Mouse (Mus musculus) cerebellum, adult 11 months (tissue): Measurements from ENCODE around the gene Gm20388.

Source experiments
- DNase-seq: peaks from one replicate; pipeline ENCODE4 v3.0.0; 2022

Gene Gm20388

DNA sequence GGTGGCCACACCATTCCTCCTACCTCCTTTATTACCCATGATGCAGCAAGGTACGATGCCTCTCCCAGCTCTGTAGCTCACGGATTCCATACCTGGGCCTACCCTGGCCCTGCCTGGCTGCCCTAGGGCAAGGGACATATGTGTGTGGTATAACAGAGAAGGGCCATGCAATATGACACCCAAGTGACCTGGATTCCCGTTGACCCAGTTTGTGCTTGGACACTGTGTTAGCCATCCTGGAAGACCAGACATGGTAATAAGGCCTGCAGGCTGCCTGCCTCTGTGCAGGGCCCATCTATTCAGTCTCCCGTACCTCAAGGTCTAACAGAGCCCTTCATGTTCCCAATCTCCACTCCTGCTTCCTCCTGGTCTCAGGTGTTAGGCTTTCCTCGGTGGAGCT, 517.9 kb downstream of the Gm20388 start:
- DNase-seq: no peak

DNA sequence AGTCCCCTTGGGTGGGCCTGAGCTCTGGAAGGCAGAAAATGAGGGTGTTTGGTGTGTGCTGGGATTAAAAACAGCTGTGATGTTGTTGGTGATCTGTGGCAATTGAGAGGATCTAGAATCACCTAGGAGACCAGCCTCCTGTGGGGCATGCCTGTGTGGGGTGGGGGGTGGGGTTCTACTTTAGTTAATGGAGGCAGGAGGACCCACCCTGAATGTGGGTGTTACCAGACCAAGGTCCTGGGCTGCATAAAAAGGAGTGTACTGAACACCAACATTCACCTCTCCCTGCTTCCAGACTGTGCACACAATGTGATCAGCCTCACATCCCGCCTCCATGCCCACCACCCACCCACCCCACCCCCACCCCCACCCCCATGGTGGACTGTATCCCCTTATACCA, 518.5 kb downstream of the Gm20388 start:
- DNase-seq: no peak

DNA sequence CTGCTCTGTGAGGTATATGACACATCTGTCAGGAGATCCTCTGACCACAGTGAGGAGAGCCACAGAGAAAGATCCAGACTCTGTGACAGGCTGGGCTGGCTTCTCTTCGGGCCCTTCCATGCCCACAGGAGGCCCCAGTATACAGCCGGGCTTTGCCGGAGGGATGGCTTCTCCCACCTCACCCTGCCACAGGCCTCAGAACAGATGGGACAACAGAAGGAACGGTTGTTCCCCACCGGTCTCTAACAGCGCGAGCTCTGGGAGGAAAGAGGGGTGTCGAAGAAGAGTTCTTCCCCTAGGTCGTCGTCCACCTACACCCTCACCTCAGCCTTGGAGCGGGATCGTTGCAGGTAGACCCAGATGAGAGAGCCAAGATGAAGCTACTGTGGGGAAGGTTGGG, 520.4 kb downstream of the Gm20388 start:
- no peak for DNase-seq

DNA sequence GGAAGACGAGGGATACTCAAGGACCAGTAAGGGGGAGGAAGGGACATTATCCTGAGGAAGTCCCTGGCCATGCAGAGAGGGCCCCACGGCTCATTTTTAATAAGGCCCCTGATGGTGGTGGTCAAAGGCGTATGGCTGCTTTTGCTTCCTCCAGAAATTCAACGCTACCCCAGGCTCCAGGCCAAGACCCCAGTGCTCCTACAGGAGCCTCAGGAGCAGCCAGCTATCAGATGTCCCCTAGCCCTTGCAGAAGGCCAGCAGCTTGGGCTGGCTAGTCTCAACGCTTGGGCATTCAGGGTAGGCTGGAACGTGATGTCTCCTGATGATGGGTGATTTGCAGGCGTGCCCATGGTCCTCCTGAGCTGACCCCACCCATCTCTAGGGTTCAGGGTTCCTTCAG, 521.8 kb downstream of the Gm20388 start:
- DNase-seq: no peak

DNA sequence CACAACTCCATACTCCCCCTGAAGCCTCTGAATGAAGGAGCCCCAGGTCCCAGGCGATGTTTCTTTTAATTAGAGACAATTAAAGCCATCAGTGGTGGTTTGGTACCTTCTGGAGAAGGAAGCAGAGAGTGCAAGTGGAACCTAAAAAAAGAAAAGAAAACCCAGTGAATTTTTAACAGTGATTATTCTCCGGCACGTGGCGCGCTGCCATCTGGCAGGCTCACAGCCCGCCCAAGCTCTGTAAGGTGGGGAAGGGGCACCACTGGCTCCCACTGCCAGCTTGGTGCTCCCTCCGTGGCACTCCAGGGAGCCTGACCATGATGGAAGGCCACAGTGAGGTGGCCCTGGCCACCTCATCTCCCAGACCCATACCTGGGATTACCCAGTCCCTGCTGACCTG, 522.5 kb downstream of the Gm20388 start:
- no peak for DNase-seq

DNA sequence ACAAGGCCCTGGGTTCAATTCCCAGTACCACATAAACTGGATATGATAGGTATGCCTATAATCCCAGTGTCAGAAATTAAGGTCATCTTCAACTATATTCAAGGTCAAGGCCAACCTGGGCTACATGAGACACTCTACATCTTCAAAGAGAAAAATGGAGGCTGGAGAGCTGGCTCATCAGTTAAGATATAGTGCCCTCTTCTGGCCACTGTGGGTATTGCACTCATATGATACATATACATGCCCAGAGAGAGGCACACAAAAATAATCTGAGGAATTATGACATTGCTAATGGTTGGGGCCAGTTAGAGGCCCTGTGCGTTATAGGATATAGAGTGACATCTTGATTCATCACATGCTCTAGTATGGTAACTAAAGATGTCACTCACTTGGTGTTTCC, 523.1 kb downstream of the Gm20388 start:
- no peak for DNase-seq

DNA sequence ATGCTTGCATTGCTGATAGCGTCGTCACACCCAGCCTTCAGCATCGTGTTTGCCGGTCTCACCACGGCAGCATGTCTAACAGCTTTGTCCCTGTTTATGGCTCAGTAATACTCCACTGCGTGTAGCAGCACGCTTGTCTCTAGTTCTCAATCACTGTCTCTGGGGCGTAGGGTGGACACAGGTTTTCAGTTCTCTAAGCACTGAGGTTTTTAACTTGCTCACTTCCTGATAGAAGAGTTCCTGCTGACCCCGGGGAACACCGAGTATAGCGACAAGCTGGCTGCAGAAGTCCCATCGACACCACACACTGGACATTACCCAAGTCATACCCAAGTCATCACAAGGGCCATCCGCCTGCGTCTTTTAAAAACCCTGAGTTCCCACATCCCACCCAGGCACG, 525.1 kb downstream of the Gm20388 start:
- no peak for DNase-seq

DNA sequence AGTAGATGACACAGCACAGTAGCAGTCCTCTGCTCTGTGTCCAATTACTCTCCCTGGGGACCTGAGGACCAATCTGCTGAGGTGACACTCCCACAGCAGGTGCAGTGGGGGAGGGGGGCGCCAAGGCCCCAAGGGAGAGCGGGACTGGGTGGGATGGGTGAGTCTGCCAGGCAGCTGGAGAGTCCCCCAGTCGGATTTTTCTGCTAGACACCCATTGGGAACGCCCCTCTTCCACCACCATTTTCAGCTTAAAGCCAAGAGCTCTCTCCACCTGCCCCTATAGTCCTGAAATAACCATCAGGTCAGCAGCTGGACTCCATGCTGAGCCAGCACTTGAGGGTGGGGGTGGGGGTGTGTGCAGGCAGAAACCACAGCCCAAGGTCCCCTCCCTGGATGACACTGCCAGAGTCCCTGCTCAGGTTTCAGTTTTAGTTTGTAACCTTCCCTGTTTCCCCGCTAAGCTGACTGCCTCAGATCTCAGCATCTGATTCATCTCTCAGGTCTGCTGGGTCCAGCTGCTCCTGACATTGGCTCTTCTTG, 525.9 kb downstream of the Gm20388 start:
- DNase-seq: no peak

DNA sequence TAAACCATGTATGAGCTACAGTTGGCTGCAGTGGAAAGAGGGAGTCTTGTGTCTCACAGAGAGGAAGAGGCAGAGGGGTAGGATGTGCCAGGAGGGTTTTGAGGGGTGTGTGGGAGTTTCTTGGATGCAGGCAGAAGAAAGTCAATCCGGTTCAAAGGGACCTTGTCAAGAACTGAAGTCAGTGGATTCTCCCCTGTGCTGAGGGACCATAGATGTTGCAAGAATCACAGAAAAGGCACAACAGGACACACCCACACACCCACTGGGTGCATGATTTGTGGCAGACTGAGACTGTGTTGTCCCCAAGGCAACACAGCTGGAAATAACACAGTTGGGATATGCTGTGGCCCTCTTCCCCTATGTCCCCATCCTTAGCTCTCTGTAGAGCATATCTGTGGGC, 526.6 kb downstream of the Gm20388 start:
- no peak for DNase-seq

DNA sequence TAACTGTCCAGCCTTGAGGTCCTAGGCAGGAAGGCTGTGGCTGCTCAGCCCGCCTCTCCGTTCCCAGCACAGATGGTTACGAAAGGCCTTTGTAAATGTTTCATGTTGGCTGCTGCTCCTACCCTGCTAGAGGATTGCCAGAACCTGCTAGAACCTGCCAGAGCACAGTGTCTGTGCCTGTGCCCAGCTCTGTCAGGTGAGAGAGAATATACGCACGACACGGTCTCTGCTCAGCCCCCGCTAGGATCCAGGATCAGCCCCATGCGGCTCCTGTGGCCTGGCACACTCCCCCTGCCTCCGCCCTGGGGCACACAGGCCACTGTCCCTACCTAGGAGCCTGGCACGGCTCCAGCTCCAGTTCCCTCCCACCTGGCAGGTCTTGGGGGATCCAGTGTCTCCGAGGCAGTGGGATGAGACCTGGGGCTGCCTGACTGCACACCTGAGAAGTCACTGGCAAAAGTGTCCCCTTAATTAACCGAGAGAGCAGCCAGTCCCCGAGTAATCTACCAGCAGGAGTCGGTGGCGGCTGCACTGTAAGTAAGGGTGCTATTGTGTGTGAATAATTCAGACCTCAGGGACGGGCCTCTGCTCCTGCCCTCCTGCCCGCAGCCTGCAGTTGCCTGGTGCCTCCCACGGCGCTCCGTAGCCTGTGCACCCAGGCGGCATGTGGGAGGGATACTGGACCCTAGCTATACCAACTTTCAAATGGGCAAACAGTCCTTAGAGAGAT, 527.2 kb downstream of the Gm20388 start:
- DNase-seq: peak; percentile 69

DNA sequence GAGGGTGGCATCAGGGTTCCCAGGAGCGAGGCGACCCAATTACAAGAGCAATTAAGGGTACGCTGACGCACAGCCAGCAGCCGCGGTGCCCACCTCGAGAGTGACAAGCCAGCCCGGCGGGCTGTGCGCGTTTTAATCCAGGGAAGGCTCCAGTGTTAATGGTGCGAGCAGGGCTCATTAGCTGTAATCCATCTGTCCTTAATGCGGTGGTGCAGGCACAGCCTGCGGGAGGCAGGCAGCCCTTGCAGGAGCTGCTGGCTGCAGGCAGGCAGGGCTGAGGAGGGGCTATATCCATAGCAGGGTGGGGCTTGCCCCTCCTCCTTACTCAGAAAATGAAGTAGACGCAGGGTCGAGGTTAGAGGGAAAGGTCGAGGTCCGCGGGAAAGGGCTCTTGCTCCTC, 528.7 kb downstream of the Gm20388 start:
- no peak for DNase-seq

DNA sequence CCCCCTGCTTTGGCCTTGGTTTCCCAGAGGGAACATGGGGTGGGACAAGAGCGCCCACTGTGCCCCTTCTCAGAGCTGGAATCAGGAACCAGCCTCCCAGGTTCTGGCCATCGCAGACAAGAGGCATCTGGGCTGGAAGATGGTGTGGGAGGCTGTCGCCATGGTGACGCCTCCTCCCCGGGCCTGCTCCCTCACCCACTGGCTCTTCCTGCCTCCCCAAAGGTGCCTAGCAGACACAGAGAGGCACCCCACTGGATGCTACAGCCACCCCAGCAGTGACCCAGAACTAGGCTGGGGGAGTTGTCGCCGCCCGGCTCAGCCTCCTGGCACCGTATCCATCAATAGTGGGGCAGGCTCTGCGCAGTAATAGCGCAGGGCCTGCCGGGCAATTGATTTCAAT, 530.1 kb downstream of the Gm20388 start:
- no peak for DNase-seq

DNA sequence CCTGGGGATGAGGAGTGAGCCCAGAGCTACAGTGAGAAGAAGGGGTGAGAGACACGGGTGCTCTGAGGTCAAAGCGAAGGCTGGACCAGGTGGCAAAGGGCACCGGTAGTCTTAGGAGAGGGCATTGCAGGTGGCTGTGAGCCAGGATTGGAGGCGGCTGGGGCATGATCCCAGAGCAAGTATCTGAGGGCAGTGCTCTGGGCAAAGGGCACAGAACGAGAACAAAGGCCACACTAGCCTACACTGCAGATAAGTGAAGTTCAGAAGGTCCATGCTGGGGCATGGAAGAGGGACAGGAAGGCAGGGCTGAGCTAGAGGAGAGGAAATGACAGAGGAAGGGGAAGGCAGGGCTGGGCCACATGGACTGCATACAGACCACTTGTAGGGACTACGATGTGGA, 531.0 kb downstream of the Gm20388 start:
- no peak for DNase-seq

DNA sequence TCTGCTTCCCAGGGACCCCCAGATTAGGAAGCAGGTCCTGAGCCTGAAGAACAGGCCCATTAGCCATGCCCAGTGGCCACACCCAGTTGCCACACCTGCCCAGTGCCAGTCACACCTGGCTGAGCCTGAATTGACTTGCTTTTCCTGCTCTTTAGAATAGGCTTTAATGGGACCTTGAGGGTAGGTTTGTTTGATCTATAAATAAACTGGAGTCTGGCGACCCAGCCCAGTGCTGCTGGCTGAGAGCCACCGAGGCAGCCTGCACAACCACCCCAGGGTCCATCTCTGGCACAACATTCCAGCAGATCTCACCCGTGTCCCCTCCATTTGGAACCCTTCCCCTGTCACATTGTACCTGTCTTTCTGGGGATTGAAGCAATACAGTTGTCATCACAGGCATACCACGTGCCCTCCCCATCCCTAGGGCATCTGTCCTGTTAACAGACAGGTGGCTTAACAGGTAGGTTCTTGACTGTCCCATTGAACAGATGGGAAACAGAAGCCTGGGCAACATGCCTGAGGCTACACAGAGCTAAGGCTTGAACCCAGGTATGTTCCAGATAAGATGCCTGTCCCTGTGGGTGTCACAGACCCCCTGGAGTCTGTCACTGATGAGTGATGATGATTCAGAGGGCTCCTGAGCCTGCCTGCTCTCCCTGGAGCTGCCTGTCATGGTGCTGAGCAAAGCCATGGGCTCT, 531.8 kb downstream of the Gm20388 start:
- no peak for DNase-seq

DNA sequence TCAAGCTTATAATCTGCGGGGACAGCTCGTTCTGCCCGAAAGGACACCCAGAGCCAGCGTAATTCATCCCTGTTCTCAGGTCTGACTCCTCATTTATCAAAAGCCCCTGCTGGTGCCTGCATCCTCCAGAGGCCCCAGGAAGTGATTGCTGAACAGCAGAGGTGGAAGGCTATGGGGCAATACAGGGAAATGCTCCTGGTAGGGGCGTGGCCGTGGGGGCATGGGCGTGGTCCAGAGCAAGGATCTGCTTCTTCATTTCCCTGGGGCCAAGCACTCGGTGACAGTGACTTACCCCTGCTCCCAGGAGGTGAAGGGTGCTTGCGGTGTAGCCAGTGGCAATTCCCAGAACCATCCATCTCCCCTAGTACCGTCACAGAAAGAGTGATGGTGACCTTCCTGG, 534.6 kb downstream of the Gm20388 start:
- no peak for DNase-seq

DNA sequence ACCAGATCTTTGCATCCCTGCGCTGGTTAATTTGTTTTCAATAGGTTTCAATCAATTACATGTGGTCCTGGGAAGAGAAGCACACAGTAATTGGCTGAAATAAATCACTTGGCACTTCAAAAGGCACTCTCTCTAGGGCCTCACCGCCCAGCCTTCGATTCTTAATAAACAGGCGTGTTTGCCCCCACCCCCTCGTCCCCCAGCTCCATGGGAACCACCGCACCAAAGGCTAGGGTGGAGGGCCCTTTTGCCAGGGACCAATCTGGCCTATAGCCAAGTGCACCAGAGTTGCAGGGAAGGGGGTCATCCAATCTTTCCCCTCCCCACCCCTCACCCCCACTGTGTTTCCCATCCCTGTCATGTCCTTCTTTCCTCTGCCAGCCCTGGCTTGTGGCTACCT, 537.5 kb downstream of the Gm20388 start:
- no peak for DNase-seq

DNA sequence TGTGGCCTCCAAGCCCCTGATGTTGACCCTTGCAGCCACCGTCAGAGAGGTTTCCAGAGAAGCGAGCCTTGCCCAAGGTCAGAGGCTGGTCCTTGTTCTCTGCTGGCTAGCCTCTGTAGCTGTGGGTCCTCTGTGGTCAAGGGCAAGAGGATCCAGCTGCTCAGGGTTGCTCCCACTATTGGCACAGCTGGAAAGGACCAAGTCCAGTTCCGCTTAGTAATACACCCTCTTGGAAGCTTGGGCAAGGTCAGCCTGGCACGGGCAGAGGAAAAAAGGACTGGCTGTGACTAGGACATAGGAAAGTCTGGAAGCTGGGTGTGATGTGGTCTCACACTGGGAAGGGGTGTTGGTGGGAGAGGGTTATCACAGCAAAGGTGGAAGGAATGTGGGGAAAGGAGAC, 538.5 kb downstream of the Gm20388 start:
- DNase-seq: no peak

DNA sequence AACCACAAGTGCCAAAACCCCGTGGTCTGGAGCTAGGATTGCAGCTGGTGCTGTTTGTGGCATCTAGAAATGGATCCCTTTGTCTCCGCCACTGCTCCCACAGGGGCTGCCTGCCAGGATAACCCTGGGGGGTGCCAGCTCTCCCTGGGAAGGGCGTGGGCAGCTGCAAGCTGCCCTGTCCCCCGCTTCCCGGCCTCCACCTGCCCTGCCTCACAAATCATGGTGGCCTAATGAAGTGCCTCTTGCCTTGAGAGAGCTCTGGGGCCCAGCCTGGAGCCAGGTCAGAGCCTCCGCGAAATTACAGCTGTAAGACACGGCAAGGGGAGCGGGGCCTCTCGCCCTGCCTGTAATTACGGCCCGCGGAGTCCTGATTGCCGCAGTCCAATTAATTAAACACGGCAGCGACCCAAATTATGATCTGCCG, 539.0 kb downstream of the Gm20388 start:
- DNase-seq: no peak

DNA sequence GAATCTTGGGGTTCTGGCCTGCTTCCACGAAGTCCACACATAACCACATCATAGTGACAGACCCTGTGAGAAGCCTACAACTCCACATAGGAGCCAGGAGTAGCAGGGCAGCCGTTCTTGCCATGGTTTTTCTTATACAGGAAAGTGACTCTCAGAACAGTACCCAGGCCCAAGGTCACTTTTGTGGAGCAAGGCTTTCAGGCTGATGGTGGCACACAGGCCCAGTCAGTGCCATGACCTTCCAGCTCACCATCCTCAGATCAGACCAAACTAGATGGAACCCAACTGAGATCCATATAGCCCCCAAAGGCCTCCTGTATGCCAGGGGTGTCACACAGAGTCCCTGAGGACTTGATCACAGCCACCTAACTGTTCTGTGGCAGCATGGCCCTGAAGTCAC, 541.5 kb downstream of the Gm20388 start:
- no peak for DNase-seq

DNA sequence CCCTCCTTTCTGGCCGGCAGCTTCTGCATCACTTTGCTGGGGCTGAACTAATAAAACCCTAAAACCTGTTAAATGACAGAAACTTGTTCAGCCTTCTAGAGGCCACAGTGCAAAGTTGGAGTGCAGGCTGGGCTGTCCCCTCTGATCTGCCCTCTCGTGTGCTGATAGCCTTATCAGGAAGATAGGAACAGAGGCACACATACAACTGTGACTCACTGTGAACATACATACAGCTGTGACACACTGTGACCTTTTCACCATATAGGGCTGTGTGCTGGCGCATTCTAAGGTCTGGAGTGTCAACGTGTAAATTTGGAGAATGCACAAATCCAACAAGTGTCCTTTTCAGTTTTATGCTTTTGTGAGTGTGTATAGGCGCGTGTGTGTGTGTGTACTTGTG, 543.8 kb downstream of the Gm20388 start:
- no peak for DNase-seq

DNA sequence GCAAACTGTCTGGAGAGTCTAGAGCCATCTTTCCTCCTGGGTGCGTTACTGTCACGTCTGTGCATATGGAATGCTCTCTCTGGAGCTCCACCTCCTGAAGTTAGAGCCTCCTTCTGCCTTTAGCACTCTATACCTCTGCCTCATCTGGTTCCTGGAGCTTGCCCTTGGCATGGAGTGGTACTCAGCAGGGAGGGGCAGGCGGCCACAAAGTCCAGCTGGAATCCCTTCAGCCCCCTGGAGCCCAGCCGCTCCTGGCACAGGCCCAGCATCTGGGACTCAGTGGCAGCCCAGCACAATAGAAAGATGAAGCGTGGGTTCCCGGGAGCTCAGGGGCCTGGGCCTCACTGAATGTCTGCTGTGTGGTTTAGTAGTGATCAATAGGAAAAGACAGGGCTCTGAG, 549.7 kb downstream of the Gm20388 start:
- DNase-seq: no peak

DNA sequence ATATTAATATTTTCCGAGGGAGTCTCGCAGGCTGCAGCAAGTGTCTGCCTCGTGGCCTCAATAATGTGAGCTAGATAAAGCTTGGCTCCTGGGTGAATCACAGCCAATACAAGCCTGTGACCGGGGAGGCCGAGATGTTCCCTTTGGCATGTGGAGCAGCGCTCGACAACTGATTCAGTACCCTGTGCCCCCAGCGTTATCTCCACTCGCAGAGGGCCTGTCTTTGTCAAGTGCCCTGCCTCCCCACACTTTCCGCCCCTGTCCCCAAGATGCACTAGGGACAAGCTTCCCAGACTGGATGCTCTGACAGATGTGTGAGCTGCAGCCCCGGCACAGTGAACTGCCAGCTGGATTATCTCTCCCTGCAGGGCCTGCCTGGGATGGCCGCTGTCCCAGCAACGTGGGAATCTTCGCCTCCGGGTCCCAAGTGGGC, 551.5 kb downstream of the Gm20388 start:
- DNase-seq: no peak

DNA sequence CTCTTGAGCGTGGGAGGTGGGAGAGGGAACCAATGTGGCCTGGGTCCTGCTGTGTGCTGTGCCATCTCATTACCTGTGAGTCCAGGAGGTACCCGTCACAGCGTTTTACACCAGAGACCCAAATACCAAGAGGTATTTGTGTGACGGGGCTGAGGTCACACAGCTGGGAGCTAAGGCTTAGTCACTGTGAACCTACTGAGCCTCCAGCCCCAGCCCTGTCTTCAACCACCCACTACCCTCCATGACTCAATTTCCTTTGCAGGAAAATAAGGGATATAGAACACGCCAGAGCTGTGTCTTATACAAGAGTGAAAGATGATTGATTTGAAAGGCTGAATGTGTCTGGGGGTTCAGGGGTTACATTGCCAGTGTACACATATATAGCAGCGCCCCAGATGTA, 552.0 kb downstream of the Gm20388 start:
- no peak for DNase-seq

DNA sequence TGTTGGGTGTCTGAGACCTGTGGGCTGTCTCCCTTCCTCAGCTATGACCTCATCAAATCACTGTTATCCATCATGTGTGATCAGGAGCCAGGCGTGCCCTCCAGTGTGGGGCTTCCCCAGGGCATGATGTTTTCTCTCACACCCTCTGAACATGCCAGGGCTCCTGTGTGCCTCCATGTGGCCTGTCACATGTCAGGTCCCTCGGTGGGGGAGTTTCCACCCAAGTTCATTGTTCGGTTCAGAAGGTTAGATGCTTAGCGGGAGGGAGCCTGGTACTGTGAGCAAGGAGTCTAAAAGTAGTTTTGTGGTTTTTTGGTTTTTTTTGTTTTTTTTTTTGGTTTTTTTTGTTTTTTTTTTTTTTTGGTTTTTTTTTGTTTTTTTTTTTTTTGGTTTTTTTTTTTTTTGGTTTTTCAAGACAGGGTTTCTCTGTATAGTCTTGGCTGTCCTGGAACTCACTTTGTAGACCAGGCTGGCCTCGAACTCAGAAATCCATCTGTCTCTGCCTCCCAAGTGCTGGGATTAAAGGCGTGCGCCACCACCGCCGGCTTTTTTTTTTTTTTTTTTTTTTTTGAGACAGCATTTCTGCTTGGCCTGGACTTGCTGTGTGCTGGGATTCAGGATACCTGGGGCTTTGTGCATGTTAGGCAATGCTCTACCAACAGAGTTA, 553.4 kb downstream of the Gm20388 start:
- no peak for DNase-seq
